Mouse (Mus musculus) E14TG2a.4 (cell line): ENCODE results near the gene Ccdc160.

ENCODE experiments used
- CTCF ChIP-seq: conservative IDR thresholded peaks from 2 replicates; pipeline ENCODE4 v1.5.1; 2014; ENCODE audit warnings: low read length
- NANOG ChIP-seq: IDR thresholded peaks from 2 replicates; pipeline ENCODE4 v1.6.1; 2014; ENCODE audit warnings: borderline replicate concordance, low read length, mixed read lengths

DNA sequence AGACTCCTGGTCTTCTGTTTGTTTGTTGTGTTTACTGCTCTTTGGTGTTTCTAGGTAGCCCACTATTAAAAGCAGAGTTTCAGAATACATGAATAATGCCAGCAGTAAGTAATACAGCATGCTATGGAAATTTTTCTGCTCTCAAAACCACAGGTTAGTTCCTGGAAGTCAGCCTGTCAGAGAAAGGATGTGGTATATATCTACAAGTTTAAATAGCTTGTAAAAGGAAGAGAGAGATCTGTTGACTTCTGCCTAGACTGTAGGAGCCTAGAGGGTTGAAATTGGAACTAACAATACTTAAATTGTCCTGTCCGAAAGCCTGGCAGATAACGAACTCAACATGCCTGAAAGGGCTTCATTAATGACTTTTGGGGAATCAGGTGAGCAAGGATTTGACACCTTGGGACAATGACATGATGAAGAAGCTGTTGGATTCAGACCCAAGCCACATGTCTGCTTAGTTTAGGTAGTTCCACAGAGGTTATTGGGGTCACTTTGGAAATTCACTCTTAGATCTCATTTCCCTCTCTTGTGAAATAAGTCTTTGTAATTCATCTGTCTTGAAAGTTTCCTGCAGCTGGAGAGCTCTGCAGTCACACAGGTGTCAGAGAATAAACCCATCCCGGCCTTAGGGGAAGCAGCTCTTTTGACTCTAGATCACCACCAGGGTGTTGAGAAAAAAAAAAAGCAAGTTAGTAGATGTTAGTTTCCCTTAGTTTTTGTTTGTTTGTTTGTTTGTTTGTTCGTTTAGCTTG lies 30.6 kb upstream of the Ccdc160 start:
- TF ChIP-seq CTCF (no peak), NANOG (peak; percentile 15; the same call in 1 of the 2 replicates)
